8 mouse cellular contexts compared by ENCODE assay signal in the genomic region with DNA sequence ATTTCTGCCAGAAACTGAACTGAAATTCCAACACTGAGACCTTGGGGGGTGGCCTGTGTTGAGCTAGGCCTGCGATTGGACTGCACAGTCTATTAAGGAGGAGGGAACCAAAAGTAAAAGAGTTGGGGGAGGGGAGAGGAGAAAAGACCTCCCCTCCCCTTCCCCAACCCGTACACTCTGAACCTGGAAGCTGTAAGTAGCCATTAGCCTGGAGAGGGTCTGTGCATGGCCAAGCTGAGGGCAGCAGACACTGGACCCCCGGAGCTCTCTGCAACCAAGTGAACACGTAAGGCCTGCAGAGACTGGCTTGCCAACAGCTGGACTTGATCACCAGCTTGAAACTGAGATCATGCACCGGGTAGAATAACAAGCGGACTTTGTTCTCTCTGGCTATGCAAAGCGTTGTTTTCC. TPM values are rescaled to one million over a fixed set of nuclear protein-coding genes. Genes with fewer than 3 reads are reported as not detected.
DNase-seq lines count a peak whose midpoint lies in the region; ATAC-seq and TF ChIP-seq lines count a peak whose summit lies in the region.

Gene Olfml1, plus strand, starts transcription at position 186 of the 411 bp plus-strand sequence.

- H3K4me3 ChIP-seq in hindbrain, postnatal 0 days (ENCODE audit: low read length): no peak within 1 kb of the TSS; the same call in 1 of the 2 replicates
- H3K4me3 ChIP-seq in lung, embryonic 16.5 days (ENCODE audit: low read length): peak within 1 kb of the TSS; percentile 42

- H3K9me3 ChIP-seq in hindbrain, postnatal 0 days (ENCODE audit: low read length): no peaks in the 10 kb centered on the region
- H3K9me3 ChIP-seq in lung, embryonic 16.5 days (ENCODE audit: control insufficient read depth, low read length): peaks cover 3% of the 10 kb centered on the region; the same call in 1 of the 2 replicates

- peak; percentile 68; the same call in 1 of the 2 replicates for ATAC-seq in hindbrain, postnatal 0 days
- peak; percentile 97 for ATAC-seq in lung, embryonic 16.5 days (ENCODE audit: low read depth)

- no peaks in the 10 kb centered on the region for H3K27me3 ChIP-seq in hindbrain, postnatal 0 days (ENCODE audit: insufficient read depth, low read length)
- H3K27me3 ChIP-seq in lung, embryonic 16.5 days (ENCODE audit: control insufficient read depth, insufficient read depth, low read depth, low read length): no peaks in the 10 kb centered on the region

- H3K4me1 ChIP-seq in hindbrain, postnatal 0 days (ENCODE audit: insufficient read depth, low read length): no peaks in the 10 kb centered on the region
- H3K4me1 ChIP-seq in lung, embryonic 16.5 days (replicated peaks; ENCODE audit: control insufficient read depth, insufficient read depth, low read length): no peaks in the 10 kb centered on the region

- H3K27ac ChIP-seq in hindbrain, postnatal 0 days: peak within 1 kb of the TSS; percentile 48; the same call in 1 of the 2 replicates
- H3K27ac ChIP-seq in lung, embryonic 16.5 days (ENCODE audit: low read length): peak within 1 kb of the TSS; percentile 85

- 52% methylated on average over 7 of the region's 7 CpGs for WGBS in hindbrain, postnatal 0 days
- WGBS in lung, embryonic 16.5 days: 29% methylated on average over 7 of the region's 7 CpGs

- peak within 1 kb of the TSS; percentile 38; the same call in 1 of the 2 replicates for H3K4me2 ChIP-seq in hindbrain, postnatal 0 days (ENCODE audit: low read depth, low read length)
- H3K4me2 ChIP-seq in lung, embryonic 16.5 days (ENCODE audit: low read depth, low read length): peak within 1 kb of the TSS; percentile 54

- peak; percentile 3 for DNase-seq in right cerebral cortex, adult 18-20 months
- DNase-seq in right cerebral cortex, postnatal 4 days: no peak
- peak; percentile 40 for DNase-seq in gastrocnemius, postnatal 10 days
- peak; percentile 13 for DNase-seq in hindbrain, postnatal 0 days (ENCODE audit: low spot score)
- peak; percentile 3 to 13 for DNase-seq in layer of hippocampus, postnatal 36 days
- peak; percentile 36 for DNase-seq in urinary bladder, postnatal 14 days (ENCODE audit: low spot score)
- DNase-seq in retina, postnatal 1 day: no peak

- H3K36me3 ChIP-seq in hindbrain, postnatal 0 days (ENCODE audit: insufficient read depth, low read length): no peaks in the 10 kb centered on the region
- H3K36me3 ChIP-seq in lung, embryonic 16.5 days (ENCODE audit: control insufficient read depth, insufficient read depth, low read length): peaks cover 5% of the 10 kb centered on the region

- H3K9ac ChIP-seq in hindbrain, postnatal 0 days (replicated peaks; ENCODE audit: low read length): no peak within 1 kb of the TSS
- H3K9ac ChIP-seq in lung, embryonic 16.5 days (ENCODE audit: low read length): peak within 1 kb of the TSS; percentile 56

- TF ChIP-seq CTCF in hindbrain, postnatal 0 days (IDR thresholded peaks at IDR 0.05; ENCODE audit: low read depth): no peak

RNA-seq across cellular contexts. Expression of gene Olfml1, which starts in this region (rescaled TPM):
- 10 to 100 TPM; 10.5 to 12.7 TPM for total RNA-seq in gastrocnemius, postnatal 10 days (2021)
- total RNA-seq in hindbrain, postnatal 0 days (2014; rRNA removed): 4.2 and 5.5 TPM in 2 replicates
- polyA plus RNA-seq in hindbrain, postnatal 0 days (2015; fragmentation: Nextera tagmentation; extraction: Ambion mirVana): 5.8 and 6.0 TPM in 2 replicates
- 10 to 100 TPM; 12.5 to 13.2 TPM for total RNA-seq in layer of hippocampus, postnatal 36 days (2021)
- 15.6 and 16.6 TPM in 2 replicates for polyA plus RNA-seq in lung, embryonic 16.5 days (2015; fragmentation: Nextera tagmentation; extraction: Ambion mirVana)

Comparison
In these comparisons a context has a peak if more than half of its experiments do, and no peak if none do; other contexts are left out.
1. DNase-seq: peak in right cerebral cortex, adult 18-20 months (single experiment), gastrocnemius, postnatal 10 days (single experiment), hindbrain, postnatal 0 days (single experiment), layer of hippocampus, postnatal 36 days (2 of 2) and urinary bladder, postnatal 14 days (single experiment); none in right cerebral cortex, postnatal 4 days (single experiment) and retina, postnatal 1 day (single experiment).